Mouse (Mus musculus): ENCODE measurements around the gene Shmt2.

The Shmt2 gene

GRCm38 (mm10) chr10:127522088-127522581, at the start of gene Shmt2:
Shmt2 (minus strand) TSS chr10:127522444.
- in situ Hi-C loops (cut with MboI; ENCODE audit: unreplicated experiment in 2 of 2), result no loop called here

- in situ Hi-C loops (cut with MboI; ENCODE audit: unreplicated experiment in 2 of 2), result loop anchor here in 1 of 2 experiments (10.0 kb wide), 1 partner anchor 54 kb away; the partner anchor contains the start of gene Lrp1
Observed at GRCm38 (mm10) chr10:127570937-127571641, 48.8 kb upstream of the Shmt2 start.

GRCm38 (mm10) chr10:127570384-127570783, 48.1 kb upstream of the Shmt2 start:
- in situ Hi-C loops (cut with MboI; ENCODE audit: unreplicated experiment in 2 of 2), result loop anchor here in 1 of 2 experiments (10.0 kb wide), 1 partner anchor 54 kb away; the partner anchor contains the start of gene Lrp1

DNA sequence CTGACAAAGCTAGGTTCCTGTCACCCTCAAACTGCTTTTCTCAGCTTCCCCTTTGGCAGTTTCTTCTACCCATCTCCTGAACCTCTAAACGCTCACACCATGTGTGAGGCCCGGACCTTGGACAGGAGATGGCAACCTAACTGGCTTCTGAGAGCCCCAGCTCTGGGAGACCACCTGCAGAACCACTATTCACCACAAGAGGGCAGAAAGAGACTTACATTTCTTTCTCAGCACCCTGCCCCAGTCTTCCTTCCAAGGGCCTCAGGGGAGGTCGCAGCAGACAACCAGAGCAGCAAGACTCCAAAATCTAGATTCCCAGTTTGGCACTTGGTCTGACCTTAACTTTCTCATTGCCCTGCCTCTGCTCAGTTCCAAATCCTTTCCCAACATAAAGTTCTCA, 47.2 kb upstream of the Shmt2 start:
- in situ Hi-C loops (cut with MboI; ENCODE audit: unreplicated experiment in 2 of 2), result loop anchor here in 1 of 2 experiments (5.0 kb wide), 2 partner anchors 368 to 438 kb away; partner anchors contain the start of gene Hsd17b6

GRCm38 (mm10) chr10:127566553-127567326, 44.5 kb upstream of the Shmt2 start:
- in situ Hi-C loops (cut with MboI; ENCODE audit: unreplicated experiment in 2 of 2), result loop anchor here in 1 of 2 experiments (5.0 kb wide), 2 partner anchors 371 to 441 kb away; partner anchors contain the start of gene Hsd17b6

DNA sequence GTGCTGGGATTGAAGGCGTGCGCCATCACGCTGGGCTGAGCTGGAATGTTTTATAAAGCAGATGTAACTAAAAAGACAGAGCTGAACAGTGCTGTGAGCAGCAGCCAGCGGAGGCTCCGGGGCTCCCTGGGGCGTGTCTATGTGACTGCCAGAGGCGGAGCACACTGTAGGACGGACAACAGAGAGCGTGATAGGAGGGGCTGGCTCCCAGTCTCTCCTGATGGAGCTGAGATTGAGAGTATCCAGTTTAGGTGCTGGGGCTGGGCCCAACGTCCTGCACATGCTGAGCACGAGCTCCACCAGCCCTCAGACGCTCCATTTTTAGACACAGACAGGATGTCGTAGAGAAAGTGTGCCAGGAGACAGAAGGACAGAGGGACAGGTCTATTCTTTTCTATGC, 42.1 kb upstream of the Shmt2 start:
- in situ Hi-C loops (cut with MboI; ENCODE audit: unreplicated experiment in 2 of 2), result no loop called here

GRCm38 (mm10) chr10:127563840-127564239, 41.6 kb upstream of the Shmt2 start:
- in situ Hi-C loops (cut with MboI; ENCODE audit: unreplicated experiment in 2 of 2), result no loop called here

DNA sequence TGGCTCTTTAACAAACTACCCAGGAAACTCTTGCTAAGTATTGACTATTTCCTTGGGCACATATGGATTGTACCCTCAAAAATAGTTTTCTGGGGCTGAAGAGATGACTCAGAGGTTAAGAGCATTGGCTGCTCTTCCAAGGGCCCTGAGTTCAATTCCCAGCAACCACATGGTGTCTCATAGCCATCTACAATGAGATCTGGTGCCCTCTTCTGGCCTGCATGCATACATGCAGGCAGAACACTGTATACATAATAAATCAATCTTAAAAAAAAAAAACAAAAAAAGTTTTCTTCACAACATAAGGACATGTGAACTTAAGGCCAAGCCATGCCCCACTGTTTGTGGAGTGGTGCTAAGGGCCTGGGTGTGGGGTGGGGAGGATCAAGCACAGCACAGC, 38.9 kb upstream of the Shmt2 start:
- in situ Hi-C loops (cut with MboI; ENCODE audit: unreplicated experiment in 2 of 2), result no loop called here

DNA sequence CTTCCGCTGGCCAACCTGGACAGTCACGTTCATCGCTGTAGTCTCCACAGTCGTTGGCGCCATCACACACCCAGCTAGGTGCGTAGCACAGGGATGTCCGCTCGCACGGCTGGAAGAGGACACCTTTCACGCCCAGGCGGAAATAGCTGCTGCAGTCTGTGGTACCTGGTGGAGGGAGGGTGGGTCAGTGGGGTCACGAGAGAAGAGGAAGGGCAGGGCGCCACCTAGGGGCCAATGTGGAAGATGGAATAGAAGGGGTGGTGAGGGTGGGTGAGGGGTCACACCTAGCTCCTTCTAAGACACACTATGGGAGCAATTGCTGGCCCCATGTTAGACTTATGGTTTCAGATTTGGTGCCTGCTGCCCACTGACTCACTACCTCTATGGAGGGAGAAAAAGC, 35.2 kb upstream of the Shmt2 start:
- in situ Hi-C loops (cut with MboI; ENCODE audit: unreplicated experiment in 2 of 2), result no loop called here

- in situ Hi-C loops (cut with MboI; ENCODE audit: unreplicated experiment in 2 of 2), result no loop called here
Observed at GRCm38 (mm10) chr10:127555703-127556102, 33.5 kb upstream of the Shmt2 start.

DNA sequence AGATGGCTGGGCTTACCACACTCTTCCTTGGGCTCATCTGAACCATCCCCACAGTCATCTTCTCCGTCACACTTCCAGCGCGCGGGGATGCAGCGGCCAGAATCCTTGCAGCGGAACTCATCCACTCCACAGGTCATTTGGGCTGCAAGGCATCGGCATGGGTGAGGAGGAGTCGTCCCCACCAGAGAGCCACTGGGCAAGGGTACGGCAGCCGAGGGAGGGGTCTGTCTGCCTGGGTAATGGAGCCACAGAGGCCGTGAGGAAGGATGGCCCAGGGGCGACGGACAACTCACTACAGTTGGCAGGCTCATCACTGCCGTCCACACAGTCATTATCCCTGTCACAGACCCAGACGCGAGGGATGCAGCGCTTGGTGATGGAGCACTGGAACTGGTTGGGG, 27.6 kb upstream of the Shmt2 start:
- in situ Hi-C loops (cut with MboI; ENCODE audit: unreplicated experiment in 2 of 2), result no loop called here

DNA sequence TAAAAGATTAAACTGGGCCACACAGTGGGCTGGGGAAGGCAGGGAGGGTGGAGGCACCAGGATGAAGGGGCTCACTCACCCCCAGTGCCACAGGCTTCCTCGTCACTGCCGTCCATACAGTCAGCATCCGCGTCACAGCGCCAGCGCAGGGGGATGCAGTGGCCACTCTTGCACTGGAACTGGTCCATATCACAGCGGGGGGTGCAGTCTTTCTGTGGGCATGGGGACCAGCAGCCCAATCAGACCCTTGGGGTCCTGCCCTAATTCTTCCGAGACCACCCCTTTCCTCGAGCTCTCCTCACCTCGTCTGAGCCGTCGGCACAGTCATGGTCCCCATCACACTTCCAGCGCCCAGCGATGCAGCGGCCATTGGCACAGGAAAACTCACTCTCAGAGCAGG, 26.0 kb upstream of the Shmt2 start:
- in situ Hi-C loops (cut with MboI; ENCODE audit: unreplicated experiment in 2 of 2), result no loop called here

- in situ Hi-C loops (cut with MboI; ENCODE audit: unreplicated experiment in 2 of 2), result no loop called here
Observed at GRCm38 (mm10) chr10:127546505-127546904, 24.3 kb upstream of the Shmt2 start.

- in situ Hi-C loops (cut with MboI; ENCODE audit: unreplicated experiment in 2 of 2), result loop anchor here (5.0 kb wide), 1 partner anchor 37 kb away; no protein-coding TSS in a partner anchor
Observed at GRCm38 (mm10) chr10:127544375-127544774, 22.1 kb upstream of the Shmt2 start.

DNA sequence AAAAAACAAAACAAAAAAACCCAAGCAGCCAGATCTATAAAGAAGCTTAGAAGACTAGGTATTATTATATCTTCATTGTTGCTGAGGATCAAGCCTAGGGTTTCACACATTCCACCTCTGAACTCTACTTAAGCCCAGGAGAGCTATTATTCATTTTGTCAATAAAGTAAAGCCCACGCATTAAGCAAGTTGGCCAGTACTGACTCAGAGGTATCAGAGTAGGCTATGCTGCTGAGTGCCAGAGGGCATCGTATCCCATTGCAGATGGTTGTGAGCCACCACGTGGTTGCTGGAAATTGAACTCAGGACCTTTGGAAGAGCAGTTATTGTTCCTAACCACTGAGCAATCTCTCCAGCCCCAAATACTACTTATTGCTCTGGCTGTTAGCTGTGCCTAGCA, 21.7 kb upstream of the Shmt2 start:
- in situ Hi-C loops (cut with MboI; ENCODE audit: unreplicated experiment in 2 of 2), result loop anchor here (5.0 kb wide), 1 partner anchor 37 kb away; no protein-coding TSS in a partner anchor

- in situ Hi-C loops (cut with MboI; ENCODE audit: unreplicated experiment in 2 of 2), result loop anchor here (5.0 kb wide), 1 partner anchor 35 kb away; no protein-coding TSS in a partner anchor
Observed at GRCm38 (mm10) chr10:127542720-127543119, 20.5 kb upstream of the Shmt2 start.

DNA sequence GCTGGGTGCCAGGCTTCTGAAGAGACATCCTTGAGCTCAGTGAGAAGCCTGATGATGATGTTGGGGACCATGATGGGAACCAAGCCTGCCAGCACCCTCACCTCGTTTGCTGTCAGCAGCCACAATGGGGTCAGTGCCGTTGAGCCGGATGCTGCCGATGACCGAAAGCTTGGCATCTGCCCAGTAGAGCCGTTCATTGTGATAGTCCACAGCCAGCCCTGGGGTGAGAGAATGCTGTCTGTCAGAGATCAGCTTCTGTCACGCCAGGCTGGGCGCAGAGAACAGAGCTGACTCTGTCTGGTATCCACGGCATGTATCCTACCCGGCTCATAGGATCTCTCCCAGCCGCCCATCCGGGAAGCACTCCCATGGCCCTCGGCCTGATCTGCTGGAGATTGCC, 19.8 kb upstream of the Shmt2 start:
- in situ Hi-C loops (cut with MboI; ENCODE audit: unreplicated experiment in 2 of 2), result loop anchor here (5.0 kb wide), 1 partner anchor 35 kb away; no protein-coding TSS in a partner anchor

GRCm38 (mm10) chr10:127541510-127541909, 19.3 kb upstream of the Shmt2 start:
- in situ Hi-C loops (cut with MboI; ENCODE audit: unreplicated experiment in 2 of 2), result loop anchor here (5.0 kb wide), 1 partner anchor 34 kb away; no protein-coding TSS in a partner anchor

DNA sequence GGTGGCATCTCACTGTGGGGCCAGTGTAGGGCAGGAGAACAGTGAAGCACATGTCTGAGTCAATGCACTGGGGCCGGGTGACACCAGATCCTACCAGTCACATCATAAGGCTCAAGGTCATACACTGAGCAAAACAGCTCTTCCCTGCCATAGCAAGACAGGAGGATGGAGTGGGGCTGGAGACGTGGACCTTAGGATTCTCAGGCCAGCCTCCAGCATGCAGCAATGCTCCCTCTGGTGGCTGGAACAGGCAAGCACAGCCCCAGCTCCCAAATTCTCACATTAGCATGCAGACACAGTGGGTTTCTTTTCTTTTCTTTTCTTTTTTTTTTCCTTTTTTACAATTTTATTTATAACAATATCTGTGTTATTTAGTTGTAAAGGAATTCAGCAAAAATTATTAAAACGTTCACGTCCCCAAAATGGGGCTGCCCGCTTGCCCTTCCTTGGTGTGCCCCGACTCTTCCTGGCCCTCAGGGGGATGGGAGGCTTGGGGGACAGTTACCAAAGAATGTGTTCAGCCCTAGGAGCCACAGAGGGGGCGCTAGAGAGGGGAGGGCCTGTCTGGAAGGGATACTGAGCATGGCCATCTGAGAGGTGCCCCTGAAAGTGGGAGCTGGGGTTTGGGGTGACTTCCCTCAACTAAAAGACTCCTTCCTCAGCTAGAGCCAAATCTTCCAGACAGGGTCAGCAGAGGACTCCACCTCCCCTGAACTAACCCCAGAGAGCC, 15.8 kb upstream of the Shmt2 start:
- in situ Hi-C loops (cut with MboI; ENCODE audit: unreplicated experiment in 2 of 2), result no loop called here

DNA sequence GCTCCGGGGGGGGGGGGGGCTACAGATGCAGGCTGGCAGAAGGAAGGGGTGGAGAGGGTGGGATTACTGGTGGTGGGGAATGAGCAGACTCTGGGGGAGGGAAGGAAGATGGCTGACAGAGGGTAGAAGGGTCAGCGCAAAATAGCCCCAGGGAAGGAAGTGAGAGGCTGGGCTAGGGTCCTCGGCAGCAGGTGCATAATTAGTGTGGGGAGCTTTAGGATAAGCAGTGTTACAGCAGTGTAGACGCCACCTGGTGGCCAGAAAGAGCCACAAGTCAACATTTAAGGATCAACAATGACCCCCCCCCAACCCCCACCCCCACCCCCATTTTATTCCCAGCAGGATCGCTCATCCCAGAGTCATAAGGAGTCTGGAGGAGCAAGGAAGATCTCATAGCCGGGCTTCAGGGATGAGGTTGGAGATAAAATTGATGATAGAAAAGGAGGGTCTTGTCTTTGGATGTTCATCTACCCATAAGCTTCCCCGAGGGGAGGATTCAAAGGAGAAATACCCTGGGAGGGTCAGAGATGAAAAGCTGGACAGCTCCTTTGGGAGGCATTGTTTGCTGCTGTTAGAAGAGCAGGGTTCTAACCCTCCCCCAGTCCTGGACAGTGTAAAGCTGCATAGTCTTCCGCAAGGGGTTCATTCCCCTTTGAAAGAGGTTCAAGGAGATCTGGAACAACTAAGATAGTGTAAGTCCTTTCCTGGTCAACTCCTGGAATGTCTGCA, 14.5 kb upstream of the Shmt2 start:
- in situ Hi-C loops (cut with MboI; ENCODE audit: unreplicated experiment in 2 of 2), result no loop called here

Data from v-Abl transformed pro-B cells (cell line).